Mouse (Mus musculus): ENCODE measurements at regions not wholly inside any gene's neighbourhood (a gene's known extent, or its start where the extent isn't known, plus 50 kb on each side); places are given as distances from the start of the nearest gene placed in this dataset.

DNA sequence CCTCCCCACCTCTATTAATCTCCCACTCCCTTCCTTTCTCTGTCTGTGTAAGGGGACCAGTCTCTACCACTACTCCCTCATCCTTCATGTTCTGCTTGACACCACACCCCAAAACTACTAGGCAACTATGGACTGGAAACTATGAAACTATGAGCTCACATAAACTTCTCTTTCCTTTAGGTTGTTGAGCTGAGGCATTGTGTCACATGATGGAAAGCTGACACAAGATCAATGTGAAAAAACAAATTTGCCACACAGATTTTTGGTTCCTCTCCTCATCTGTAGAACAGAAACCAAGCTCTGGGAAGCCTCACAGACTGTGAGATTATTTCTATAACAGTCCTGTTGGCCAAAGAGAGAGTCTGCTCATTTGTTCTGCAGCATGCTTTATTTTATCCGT is 528.7 kb upstream of the Nrp1 start:
- TF ChIP-seq CTCF (IDR thresholded peaks at IDR 0.05; ENCODE audit: extremely low read depth, insufficient read depth, insufficient read length, insufficient replicate concordance) (no peak), POLR2A (IDR thresholded peaks at IDR 0.05; ENCODE audit: low read depth, low read length) (no peak)
